In the genomic region with DNA sequence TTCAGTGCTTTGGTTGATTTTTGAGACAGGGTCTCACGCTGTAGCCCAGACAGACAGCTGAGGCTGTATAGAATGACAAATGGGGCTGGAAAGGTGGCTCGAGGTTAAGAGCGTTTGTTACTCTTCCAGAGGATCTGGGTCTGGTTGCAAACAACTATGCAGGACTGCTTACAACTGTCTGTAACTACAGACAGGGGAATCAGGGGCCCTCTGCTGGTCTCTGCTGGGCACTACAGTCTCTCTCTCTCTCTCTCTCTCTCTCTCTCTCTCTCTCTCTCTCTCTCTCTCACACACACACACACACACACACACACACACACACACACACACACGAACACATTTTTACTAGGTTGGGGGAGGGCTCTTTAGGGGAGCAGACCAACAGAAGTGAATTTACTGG, we compare ENCODE assay signal across 9 mouse cellular contexts. TPM values are rescaled to one million over a fixed set of nuclear protein-coding genes. Genes with fewer than 3 reads are reported as not detected.
A peak's percentile ranks its signal among the peaks of the same experiment; 100 is the strongest.
DNase-seq lines count a peak whose midpoint lies in the region; ATAC-seq and TF ChIP-seq lines count a peak whose summit lies in the region.
"Had no signal": no experiment of that assay in that cellular context is flagged by ENCODE, and none has a peak within 500 bp of the region (broad histone marks: within the 10 kb centered on the region; RNA-seq: fewer than 3 reads in every experiment).

No protein-coding gene starts in this region.

- TF ChIP-seq POLR2A in MEL (IDR thresholded peaks at IDR 0.05; ENCODE audit: control insufficient read depth in 1 of 2, insufficient read depth in 1 of 2, low read depth in 1 of 2, low read length in 2 of 2, poor library complexity in 1 of 2) (no peak), myocyte (IDR thresholded peaks at IDR 0.05; ENCODE audit: insufficient read length, low read depth) (no peak)

- H3K9me3 ChIP-seq in heart, embryonic 10.5 days = no peaks in the 10 kb centered on the region
- H3K9me3 ChIP-seq in MEL (replicated peaks; ENCODE audit: insufficient read depth, low read length) = no peaks in the 10 kb centered on the region
- no peaks in the 10 kb centered on the region for H3K9me3 ChIP-seq in limb, embryonic 11.5 days (ENCODE audit: control insufficient read depth, low read length)

- no peak overlapping the region for H3K4me3 ChIP-seq in heart, embryonic 10.5 days
- H3K4me3 ChIP-seq in MEL (ENCODE audit: control insufficient read depth in 1 of 2, insufficient read depth in 1 of 2, low read depth in 2 of 2, low read length in 2 of 2) (peak overlapping the region; percentile 13 to 41; a peak in 3 of 4 replicates), myocyte (no peak overlapping the region)
- H3K4me3 ChIP-seq in limb, embryonic 11.5 days (ENCODE audit: low read depth, low read length) = no peak overlapping the region

- no peak for ATAC-seq in limb, embryonic 11.5 days (ENCODE audit: insufficient number of reproducible peaks, low FRiP score, low TSS enrichment, low read depth)

- peaks cover 11% of the 10 kb centered on the region; the same call in 1 of the 2 replicates for H3K27me3 ChIP-seq in heart, embryonic 10.5 days (ENCODE audit: insufficient read depth, poor library complexity, severe bottlenecking)
- no peaks in the 10 kb centered on the region for H3K27me3 ChIP-seq in MEL (ENCODE audit: control insufficient read depth in 1 of 2, insufficient read depth in 2 of 2, low read length in 2 of 2)
- no peaks in the 10 kb centered on the region for H3K27me3 ChIP-seq in limb, embryonic 11.5 days (ENCODE audit: control insufficient read depth, insufficient read depth, low read length)
- H3K27me3 ChIP-seq in myocyte (ENCODE audit: control insufficient read depth, insufficient read depth, insufficient read length) = no peaks in the 10 kb centered on the region

- H3K4me2 ChIP-seq in limb, embryonic 11.5 days (ENCODE audit: low read depth, severe bottlenecking) = no peak overlapping the region
- peak overlapping the region; percentile 71 for H3K4me2 ChIP-seq in myocyte (ENCODE audit: low read depth)

- H3ac ChIP-seq in myocyte (ENCODE audit: control insufficient read depth, insufficient read length) = no peak overlapping the region

- DNase-seq in heart, postnatal 36 days = peak; percentile 31 to 52
- no peak for DNase-seq in heart, embryonic 10.5 days (ENCODE audit: low spot score)
- peak; percentile 83 for DNase-seq in 416B (ENCODE audit: low read depth)
- DNase-seq in MEL (ENCODE audit: low read depth, low spot score) = peak; percentile 82
- DNase-seq in cerebellum, postnatal 36 days = peak; percentile 45 to 56
- peak; percentile 73 for DNase-seq in limb, embryonic 11.5 days (ENCODE audit: low spot score)
- DNase-seq in thymus, postnatal 4 days = peak; percentile 78

- intact Hi-C loops in heart, postnatal 36 days (cut with DNase I) = loop anchor here (2.0 to 5.0 kb wide), 3 partner anchors 96 to 311 kb away; partner anchors contain the start of gene Cttn

- TF ChIP-seq RAD21 in MEL (IDR thresholded peaks at IDR 0.05; ENCODE audit: low read depth, low read length) = peak; percentile 65

- TF ChIP-seq CTCF in MEL (IDR thresholded peaks at IDR 0.05 in 2 of 3, conservative IDR thresholded peaks at IDR 0.05 in 1 of 3; ENCODE audit: control insufficient read depth in 1 of 3, insufficient read depth in 1 of 3, low read depth in 2 of 3, low read length in 3 of 3, poor library complexity in 1 of 3, severe bottlenecking in 1 of 3) = peak; percentile 53 to 76 (median 69)

- no peak overlapping the region for H3K27ac ChIP-seq in heart, embryonic 10.5 days
- no peak overlapping the region for H3K27ac ChIP-seq in MEL (ENCODE audit: control insufficient read depth, low read depth, low read length)
- H3K27ac ChIP-seq in limb, embryonic 11.5 days (replicated peaks; ENCODE audit: low read depth, low read length) = no peak overlapping the region
- H3K27ac ChIP-seq: macrophage had no signal

- peak overlapping the region; percentile 37; the same call in 1 of the 2 replicates for H3K9ac ChIP-seq in MEL (ENCODE audit: control insufficient read depth, low read depth, low read length, poor library complexity, severe bottlenecking)
- no peak overlapping the region for H3K9ac ChIP-seq in limb, embryonic 11.5 days (ENCODE audit: low read length)

- TF ChIP-seq EP300 in MEL (IDR thresholded peaks at IDR 0.05; ENCODE audit: low read depth in 1 of 2, low read length in 2 of 2) = no peak

- peaks cover 24% of the 10 kb centered on the region for H3K4me1 ChIP-seq in heart, embryonic 10.5 days
- H3K4me1 ChIP-seq in MEL (ENCODE audit: control insufficient read depth in 1 of 2, insufficient read depth in 2 of 2, low read length in 2 of 2) = peaks cover 3 to 15% of the 10 kb centered on the region in 2 experiments
- H3K4me1 ChIP-seq in limb, embryonic 11.5 days (ENCODE audit: control insufficient read depth, insufficient read depth, low read length) = peaks cover 3% of the 10 kb centered on the region

- H3K36me3 ChIP-seq in heart, embryonic 10.5 days = peaks cover 19% of the 10 kb centered on the region
- H3K36me3 ChIP-seq in MEL (ENCODE audit: control insufficient read depth in 1 of 2, insufficient read depth in 2 of 2, low read length in 2 of 2) = peaks cover 0 to 4% of the 10 kb centered on the region in 2 experiments; a peak in 2 of 4 replicates
- H3K36me3 ChIP-seq in limb, embryonic 11.5 days (ENCODE audit: control insufficient read depth, insufficient read depth, low read length) = 0 out of 2 replicates have a peak, but pooled peaks cover 4% of the 10 kb centered on the region
- no peaks in the 10 kb centered on the region for H3K36me3 ChIP-seq in myocyte (ENCODE audit: control insufficient read depth, insufficient read depth)

- peaks cover 8% of the 10 kb centered on the region for H3K79me2 ChIP-seq in MEL (ENCODE audit: control insufficient read depth, insufficient read depth, low read length, poor library complexity)
- H3K79me2 ChIP-seq in myocyte (ENCODE audit: control insufficient read depth, insufficient read depth) = peaks cover 9% of the 10 kb centered on the region

- 4% methylated on average over 4 of the region's 4 CpGs for WGBS in heart, embryonic 10.5 days
- 3% methylated on average over 4 of the region's 4 CpGs for WGBS in limb, embryonic 11.5 days

TF ChIP-seq in MEL, 35 proteins besides CTCF, POLR2A, EP300 and RAD21 (continues in another document):
- TF ChIP-seq MAFK (IDR thresholded peaks at IDR 0.05; ENCODE audit: borderline replicate concordance, low read depth, low read length) (no peak), SIN3A (IDR thresholded peaks at IDR 0.05; ENCODE audit: low read length) (0 out of 2 replicates have a peak, but pooled peaks have one; percentile 48), ETS1 (IDR thresholded peaks at IDR 0.05; ENCODE audit: low read depth, low read length) (no peak), ZC3H11A (IDR thresholded peaks at IDR 0.05; ENCODE audit: low read depth, low read length) (peak; percentile 55), SMC3 (IDR thresholded peaks at IDR 0.05; ENCODE audit: low read depth, low read length) (peak; percentile 75), NRF1 (IDR thresholded peaks at IDR 0.05; ENCODE audit: insufficient read depth, low read depth, low read length, poor library complexity, severe bottlenecking) (no peak), JUND (IDR thresholded peaks at IDR 0.05; ENCODE audit: low read depth, low read length) (peak; percentile 97), MYB (IDR thresholded peaks at IDR 0.05; ENCODE audit: low read depth, low read length) (no peak), TBP (IDR thresholded peaks at IDR 0.05; ENCODE audit: low read depth, low read length) (no peak), KAT2A (conservative IDR thresholded peaks at IDR 0.05; ENCODE audit: low read depth, low read length) (no peak), ZMIZ1 (IDR thresholded peaks at IDR 0.05; ENCODE audit: low read depth, low read length) (no peak), GABPA (IDR thresholded peaks at IDR 0.05; ENCODE audit: low read depth, low read length) (no peak)

TF ChIP-seq in myocyte, 11 proteins besides CTCF, POLR2A, EP300 and RAD21:
- TF ChIP-seq MAX (IDR thresholded peaks at IDR 0.05; ENCODE audit: low read depth) (no peak), USF1 (IDR thresholded peaks at IDR 0.05; ENCODE audit: low read depth) (no peak), POLR2AphosphoS2 (IDR thresholded peaks at IDR 0.05; ENCODE audit: insufficient read length, low read depth) (no peak), TCF3 (IDR thresholded peaks at IDR 0.05; ENCODE audit: insufficient read length, low read depth) (no peak)

RNA-seq across cellular contexts. Expression of gene Fadd, which starts 1.4 kb away (rescaled TPM):
- 1 to 10 TPM; 8.0 to 9.3 TPM for total RNA-seq in heart, postnatal 36 days (2021)
- 11.8 and 12.7 TPM in 2 replicates for polyA plus RNA-seq in heart, embryonic 10.5 days (2016; fragmentation: Nextera tagmentation; extraction: Ambion mirVana)
- total RNA-seq in MEL (2012; rRNA removed) = 6.3 and 7.2 TPM in 2 replicates
- polyA plus RNA-seq in MEL (2012; ENCODE audit: insufficient read depth in 1 of 2, insufficient read length in 2 of 2, low read depth in 1 of 2, low replicate concordance in 2 of 2, missing spikeins in 1 of 2) (10 to 100 TPM in 1 of 2 experiments, not detected in 1; 11.6 TPM), myocyte (2012; fragmentation: generic; extraction: Trizol) (5.7 TPM)
- polyA plus RNA-seq in limb, embryonic 11.5 days (2014; fragmentation: Nextera tagmentation; extraction: Ambion mirVana) = 11.3 and 12.3 TPM in 2 replicates

RNA-seq across cellular contexts. Expression of gene Ppfia1, which starts 30.1 kb away (rescaled TPM):
- 10 to 100 TPM; 39.3 TPM for total RNA-seq in heart, postnatal 36 days (2021)
- polyA plus RNA-seq in heart, embryonic 10.5 days (2016; fragmentation: Nextera tagmentation; extraction: Ambion mirVana) = 29.9 and 36.0 TPM in 2 replicates
- total RNA-seq in MEL (2012; rRNA removed) = 38.5 and 43.1 TPM in 2 replicates
- polyA plus RNA-seq in MEL (2012; ENCODE audit: insufficient read depth in 1 of 2, insufficient read length in 2 of 2, low read depth in 1 of 2, low replicate concordance in 2 of 2, missing spikeins in 1 of 2) = 10 to 100 TPM in 1 of 2 experiments, not detected in 1; 53.1 TPM
- polyA plus RNA-seq in limb, embryonic 11.5 days (2014; fragmentation: Nextera tagmentation; extraction: Ambion mirVana) = 41.8 and 47.9 TPM in 2 replicates
- polyA plus RNA-seq in myocyte (2012; fragmentation: generic; extraction: Trizol) = 17.8 TPM

Comparison
In these comparisons a context has a peak if more than half of its experiments do, and no peak if none do; other contexts are left out.
1. H3K4me3 ChIP-seq: peak in MEL (2 of 2); none in heart, embryonic 10.5 days (single experiment), limb, embryonic 11.5 days (single experiment) and myocyte (single experiment).